Mouse (Mus musculus) liver, embryonic 13.5 days (tissue): ENCODE results near the gene Pcbp2. TPM values are rescaled to one million over a fixed set of nuclear protein-coding genes. Genes with fewer than 3 reads are reported as not detected.

Source experiments
- ATAC-seq: fragments of 200-750 bp; cut with Nextera tagmentation; 2 replicates; pipeline ENCODE4 v1.8.0; 2017; ENCODE audit warnings: low read depth, mild to moderate bottlenecking, moderate number of reproducible peaks, moderate library complexity
- DNase-seq: peaks from one replicate; pipeline ENCODE4 v3.0.0; 2022
- H3K27ac ChIP-seq: fragments of 300-500 bp; sonication (generic); 2 replicates; pipeline ENCODE4 v1.5.1; 2015; ENCODE audit warnings: moderate library complexity, mild to moderate bottlenecking, inconsistent platforms
- H3K27me3 ChIP-seq: fragments of 300-500 bp; sonication (generic); 2 replicates; pipeline ENCODE4 v1.6.1; 2015; ENCODE audit warnings: mild to moderate bottlenecking, inconsistent platforms
- H3K36me3 ChIP-seq: fragments of 300-500 bp; sonication (generic); 2 replicates; pipeline ENCODE4 v1.6.1; 2015; ENCODE audit warnings: mild to moderate bottlenecking, inconsistent platforms
- H3K4me1 ChIP-seq: fragments of 300-500 bp; sonication (generic); replicated peaks from 2 replicates; pipeline ENCODE4 v1.6.1; 2015; ENCODE audit warnings: inconsistent platforms
- H3K4me2 ChIP-seq: fragments of 300-500 bp; sonication (generic); 2 replicates; pipeline ENCODE4 v1.6.1; 2015; ENCODE audit warnings: inconsistent platforms, mild to moderate bottlenecking, moderate library complexity
- H3K4me3 ChIP-seq: fragments of 300-500 bp; sonication (generic); replicated peaks from 2 replicates; pipeline ENCODE4 v1.5.1; 2015; ENCODE audit warnings: mild to moderate bottlenecking, inconsistent platforms
- H3K9ac ChIP-seq: fragments of 300-500 bp; sonication (generic); 2 replicates; pipeline ENCODE4 v1.6.1; 2015; ENCODE audit warnings: mild to moderate bottlenecking, inconsistent platforms
- H3K9me3 ChIP-seq: fragments of 300-500 bp; sonication (generic); replicated peaks from 2 replicates; pipeline ENCODE4 v1.6.1; 2016; ENCODE audit warnings: inconsistent platforms
- WGBS: fragments of 180-500 bp; shearing (Covaris S2); methylation state at CpG from one replicate; pipeline ENCODE4 v1.1.7; 2015; ENCODE audit not compliant: insufficient replicate concordance; 5-methylcytosine and 5-hydroxymethylcytosine counted together
- polyA plus RNA-seq: library from polyadenylated mRNA; unstranded; fragments of >200 nt; fragmentation: Nextera tagmentation; extraction: Ambion mirVana; gene quantifications from 2 replicates; pipeline ENCODE4 v1.2.1, GENCODE M21; 2015

The Pcbp2 gene
- polyA plus RNA-seq, 1 experiment from 2014 or later = 92.1 TPM

GRCm38 (mm10) chr15:102530566-102530965 is 60.2 kb downstream of the Pcbp2 start:
- DNase-seq = no peak
- 61% methylated on average over 4 of the region's 4 CpGs for WGBS

GRCm38 (mm10) chr15:102531586-102531985 is 61.2 kb downstream of the Pcbp2 start:
- Histone ChIP-seq H3K4me2 (no peak overlapping the region), H3K4me3 (no peak overlapping the region), H3K9ac (no peak overlapping the region), H3K27ac (no peak overlapping the region), H3K27me3 (no peaks in the 10 kb centered on the region), H3K36me3 (peaks cover 71% of the 10 kb centered on the region), H3K9me3 (no peaks in the 10 kb centered on the region), H3K4me1 (no peaks in the 10 kb centered on the region)
- 84% methylated on average over 4 of the region's 4 CpGs for WGBS
- DNase-seq = no peak
- ATAC-seq = no peak

More at GRCm38 (mm10) chr15:102530566-102530965, 60.2 kb downstream of the Pcbp2 start:
- H3K9me3 ChIP-seq = no peaks in the 10 kb centered on the region
- no peak overlapping the region for H3K4me2 ChIP-seq
- H3K27me3 ChIP-seq = no peaks in the 10 kb centered on the region
- H3K4me1 ChIP-seq = no peaks in the 10 kb centered on the region
- H3K36me3 ChIP-seq = peaks cover 64% of the 10 kb centered on the region
- no peak overlapping the region for H3K4me3 ChIP-seq
- ATAC-seq = no peak
- no peak overlapping the region for H3K9ac ChIP-seq
- no peak overlapping the region for H3K27ac ChIP-seq

GRCm38 (mm10) chr15:102532106-102532900 is 62.0 kb downstream of the Pcbp2 start:
- no peaks in the 10 kb centered on the region for H3K27me3 ChIP-seq
- ATAC-seq (no peak), DNase-seq (no peak)
- no peak overlapping the region for H3K27ac ChIP-seq
- no peaks in the 10 kb centered on the region for H3K9me3 ChIP-seq
- 76% methylated on average over 3 of the region's 3 CpGs for WGBS
- H3K4me1 ChIP-seq = no peaks in the 10 kb centered on the region
- no peak overlapping the region for H3K4me3 ChIP-seq
- H3K4me2 ChIP-seq = no peak overlapping the region
- H3K36me3 ChIP-seq = peaks cover 76% of the 10 kb centered on the region
- H3K9ac ChIP-seq = no peak overlapping the region

GRCm38 (mm10) chr15:102533926-102534325 is 63.6 kb downstream of the Pcbp2 start:
- Histone ChIP-seq H3K9ac (no peak overlapping the region), H3K4me2 (no peak overlapping the region), H3K27ac (no peak overlapping the region), H3K27me3 (no peaks in the 10 kb centered on the region), H3K9me3 (no peaks in the 10 kb centered on the region), H3K4me3 (no peak overlapping the region), H3K4me1 (no peaks in the 10 kb centered on the region), H3K36me3 (peaks cover 67% of the 10 kb centered on the region)
- no peak for ATAC-seq
- DNase-seq = no peak
- WGBS = 88% methylated on average over 7 of the region's 7 CpGs

- DNase-seq = no peak
- peaks cover 63% of the 10 kb centered on the region for H3K36me3 ChIP-seq
Measured at GRCm38 (mm10) chr15:102544801-102545200, 74.5 kb downstream of the Pcbp2 start.

GRCm38 (mm10) chr15:102546246-102546645 is 75.9 kb downstream of the Pcbp2 start:
- ATAC-seq (no peak), DNase-seq (no peak)
- H3K4me2 ChIP-seq = no peak overlapping the region
- no peak overlapping the region for H3K4me3 ChIP-seq
- peaks cover 53% of the 10 kb centered on the region for H3K36me3 ChIP-seq
- H3K9me3 ChIP-seq = no peaks in the 10 kb centered on the region
- no peak overlapping the region for H3K27ac ChIP-seq
- H3K9ac ChIP-seq = no peak overlapping the region
- no peaks in the 10 kb centered on the region for H3K27me3 ChIP-seq
- H3K4me1 ChIP-seq = no peaks in the 10 kb centered on the region
- WGBS = 77% methylated on average over 3 of the region's 3 CpGs

More at GRCm38 (mm10) chr15:102544801-102545200, 74.5 kb downstream of the Pcbp2 start:
- H3K27ac ChIP-seq = no peak overlapping the region
- no peaks in the 10 kb centered on the region for H3K27me3 ChIP-seq
- H3K4me1 ChIP-seq = no peaks in the 10 kb centered on the region
- 83% methylated on average over 4 of the region's 4 CpGs for WGBS
- no peak overlapping the region for H3K4me3 ChIP-seq
- ATAC-seq = no peak
- no peaks in the 10 kb centered on the region for H3K9me3 ChIP-seq
- H3K9ac ChIP-seq = no peak overlapping the region
- no peak overlapping the region for H3K4me2 ChIP-seq

GRCm38 (mm10) chr15:102546677-102547427 is 76.5 kb downstream of the Pcbp2 start:
- Histone ChIP-seq H3K36me3 (peaks cover 50% of the 10 kb centered on the region), H3K27ac (no peak overlapping the region), H3K9ac (no peak overlapping the region), H3K27me3 (no peaks in the 10 kb centered on the region), H3K4me3 (no peak overlapping the region), H3K4me1 (no peaks in the 10 kb centered on the region), H3K9me3 (no peaks in the 10 kb centered on the region), H3K4me2 (no peak overlapping the region)
- ATAC-seq = no peak
- WGBS = 78% methylated on average over 3 of the region's 3 CpGs
- DNase-seq = no peak

GRCm38 (mm10) chr15:102547478-102547877 is 77.1 kb downstream of the Pcbp2 start:
- Histone ChIP-seq H3K4me2 (no peak overlapping the region), H3K27ac (no peak overlapping the region), H3K4me1 (no peaks in the 10 kb centered on the region), H3K36me3 (peaks cover 50% of the 10 kb centered on the region), H3K9me3 (no peaks in the 10 kb centered on the region), H3K9ac (no peak overlapping the region), H3K4me3 (no peak overlapping the region), H3K27me3 (no peaks in the 10 kb centered on the region)
- no peak for DNase-seq
- ATAC-seq = no peak
- 86% methylated on average over 3 of the region's 3 CpGs for WGBS

Other genes starting within 250 kb of the Pcbp2 start
- gene Itgb7, start 238.6 kb upstream of the Pcbp2 start, polyA plus RNA-seq = 5.5 and 6.5 TPM in 2 replicates
- gene Rarg, start 213.0 kb upstream of the Pcbp2 start, polyA plus RNA-seq = 2.5 and 3.0 TPM in 2 replicates
- gene Gm9918, start 200.0 kb upstream of the Pcbp2 start, polyA plus RNA-seq = not detected in 2 replicates
- 29.0 and 33.7 TPM in 2 replicates for gene Mfsd5, start 191.1 kb upstream of the Pcbp2 start, polyA plus RNA-seq
- gene Espl1, start 174.3 kb upstream of the Pcbp2 start, polyA plus RNA-seq = 23.3 and 26.3 TPM in 2 replicates
- gene Pfdn5, start 144.4 kb upstream of the Pcbp2 start, polyA plus RNA-seq = 133 and 151 TPM in 2 replicates
- gene Myg1, start 138.8 kb upstream of the Pcbp2 start, polyA plus RNA-seq = 46.0 and 48.6 TPM in 2 replicates
- 60.9 and 61.9 TPM in 2 replicates for gene Aaas, start 119.8 kb upstream of the Pcbp2 start, polyA plus RNA-seq
- gene Sp7, start 103.4 kb upstream of the Pcbp2 start, polyA plus RNA-seq = 0.07 and 0.09 TPM in 2 replicates
- gene Sp1, start 64.4 kb upstream of the Pcbp2 start, polyA plus RNA-seq = 4.0 and 4.3 TPM in 2 replicates
- 0.14 and 0.42 TPM in 2 replicates for gene Amhr2, start 25.2 kb upstream of the Pcbp2 start, polyA plus RNA-seq
- gene Prr13, start 11.5 kb upstream of the Pcbp2 start, polyA plus RNA-seq = 108 and 112 TPM in 2 replicates
- not detected in 2 replicates for gene Gm10337, start 33.2 kb downstream of the Pcbp2 start, polyA plus RNA-seq
- gene Map3k12, start 46.5 kb downstream of the Pcbp2 start, polyA plus RNA-seq = 1.8 and 2.1 TPM in 2 replicates
- gene Tarbp2, start 47.7 kb downstream of the Pcbp2 start, polyA plus RNA-seq = 52.2 and 55.4 TPM in 2 replicates
- 0.93 and 1.1 TPM in 2 replicates for gene Npff, start 54.4 kb downstream of the Pcbp2 start, polyA plus RNA-seq
- gene Gm28047, start 154.5 kb downstream of the Pcbp2 start, polyA plus RNA-seq = not detected in 2 replicates
- 8.6 and 9.0 TPM in 2 replicates for gene Atf7, start 154.9 kb downstream of the Pcbp2 start, polyA plus RNA-seq
- 32.5 and 38.7 TPM in 2 replicates for gene Atp5g2, start 201.8 kb downstream of the Pcbp2 start, polyA plus RNA-seq